Mouse (Mus musculus) bone marrow macrophage, adult 2 months (primary cell): ENCODE data around the gene Jpt2.

Source experiments
- CTCF ChIP-seq: IDR thresholded peaks from 2 replicates; pipeline ENCODE4 v1.5.1; 2012; ENCODE audit warnings: low read depth, mild to moderate bottlenecking, low read length, moderate library complexity
- POLR2A ChIP-seq: IDR thresholded peaks from 2 replicates; pipeline ENCODE4 v1.6.1; 2012; ENCODE audit warnings: mild to moderate bottlenecking, low read depth, low read length, borderline replicate concordance

DNA sequence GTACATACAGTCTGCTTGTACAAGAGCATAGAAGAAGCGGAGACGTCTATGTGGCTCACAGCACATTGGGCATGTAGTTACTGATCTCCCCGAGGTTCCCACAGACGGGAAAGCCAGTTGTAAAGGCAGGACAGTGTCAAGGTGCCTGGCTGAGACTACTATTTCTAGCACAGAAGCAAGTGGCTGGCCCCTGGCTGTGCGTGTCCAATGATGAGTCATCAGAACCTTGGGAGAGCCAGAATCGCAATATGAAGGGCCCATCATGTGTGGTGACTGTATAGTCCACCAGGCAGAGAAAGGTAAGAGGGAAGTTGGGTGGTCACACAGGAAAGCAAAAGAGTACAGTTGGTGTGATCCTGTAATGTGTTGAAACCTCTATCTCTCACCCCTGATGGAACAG is 34.2 kb upstream of the Jpt2 start:
- TF ChIP-seq CTCF (no peak), POLR2A (no peak)
